Mouse (Mus musculus): ENCODE results near the gene Fermt1.

GRCm38 (mm10) chr2:132898211-132898610 lies 47.5 kb downstream of the Fermt1 start:
- TF ChIP-seq CTCF (IDR thresholded peaks at IDR 0.05; ENCODE audit: insufficient read depth, low read depth, low read length) (no peak), POLR2A (IDR thresholded peaks at IDR 0.05; ENCODE audit: insufficient read depth, low read depth, low read length) (no peak)
